Mouse (Mus musculus) MEL (cell line): ENCODE results near the gene Zfp689.

Source experiments
- CTCF ChIP-seq, 3 experiments: IDR thresholded peaks in 2 of 3; conservative IDR thresholded peaks in 1 of 3; 2 replicates each; pipeline ENCODE4 v1.5.1; 2011 to 2012; ENCODE audit warnings: low read length in 3 of 3, low read depth in 2 of 3, mild to moderate bottlenecking in 2 of 3, improper control_type of control experiment in 1 of 3, inconsistent platforms in 1 of 3, mixed read lengths in 1 of 3, moderate library complexity in 1 of 3; ENCODE audit not compliant: control insufficient read depth in 1 of 3, insufficient read depth in 1 of 3, poor library complexity in 1 of 3, severe bottlenecking in 1 of 3
- GABPA ChIP-seq: IDR thresholded peaks from 2 replicates; pipeline ENCODE4 v1.6.1; 2012; ENCODE audit warnings: low read depth, mild to moderate bottlenecking, inconsistent platforms, low read length, improper control_type of control experiment, moderate library complexity
- POLR2AphosphoS2 ChIP-seq: IDR thresholded peaks from 2 replicates; pipeline ENCODE4 v1.6.1; 2011; ENCODE audit warnings: low read length, improper control_type of control experiment
- POLR2AphosphoS5 ChIP-seq: IDR thresholded peaks from 2 replicates; pipeline ENCODE4 v1.6.1; 2012; ENCODE audit warnings: low read depth, borderline replicate concordance, mild to moderate bottlenecking, inconsistent platforms, low read length, moderate library complexity, mixed read lengths
- TCF12 ChIP-seq: IDR thresholded peaks from 2 replicates; pipeline ENCODE4 v1.6.1; 2014; ENCODE audit warnings: low read depth, mild to moderate bottlenecking, inconsistent platforms, low read length, improper control_type of control experiment, moderate library complexity
- USF2 ChIP-seq, 2 experiments: IDR thresholded peaks; 2 replicates each; pipeline ENCODE4 v1.6.1; 2011 to 2012; ENCODE audit warnings: improper control_type of control experiment in 2 of 2, low read length in 2 of 2, borderline replicate concordance in 1 of 2, inconsistent platforms in 1 of 2, low read depth in 1 of 2, mild to moderate bottlenecking in 1 of 2; ENCODE audit not compliant: insufficient read depth in 1 of 2

- TF ChIP-seq POLR2AphosphoS5 (no peak), USF2 (IDR thresholded peaks at IDR 0.05; ENCODE audit: borderline replicate concordance in 1 of 2, insufficient read depth in 1 of 2, low read depth in 1 of 2, low read length in 2 of 2) (no peak), POLR2AphosphoS2 (no peak), GABPA (no peak), TCF12 (no peak), CTCF (IDR thresholded peaks at IDR 0.05 in 2 of 3, conservative IDR thresholded peaks at IDR 0.05 in 1 of 3; ENCODE audit: control insufficient read depth in 1 of 3, insufficient read depth in 1 of 3, low read depth in 2 of 3, low read length in 3 of 3, poor library complexity in 1 of 3, severe bottlenecking in 1 of 3) (no peak)
Observed at GRCm38 (mm10) chr7:127393944-127394333, 55.0 kb downstream of the Zfp689 start.
